Mouse (Mus musculus) adrenal gland, adult 2 months (tissue): ENCODE data around the gene Gm21541. TPM values are rescaled to one million over a fixed set of nuclear protein-coding genes. Genes with fewer than 3 reads are reported as not detected.
"Not testable (repeated sequence)": the region's sequence is repeated elsewhere in the genome, so short reads cannot be mapped to it uniquely, and the experiment has no call there.

Experiments used
- DNase-seq: peaks from one replicate; pipeline ENCODE4 v3.0.0; 2021
- long read RNA-seq: library from polyadenylated mRNA; stranded (forward); transcript quantifications from one replicate; pipeline ENCODE4 v2.0.0, GENCODE M21; 2021
- polyA plus RNA-seq: library from polyadenylated mRNA; depleted of rRNA; stranded (reverse); fragments of >200 nt; gene quantifications from 2 replicates; pipeline ENCODE4 v1.2.3, GENCODE M21; 2012; rRNA removed
- total RNA-seq, 2 experiments: library from RNA; stranded (reverse); gene quantifications; 2 replicates each; pipeline ENCODE4 v1.2.3; 2021

Gene Gm21541
- not detected for total RNA-seq
- polyA plus RNA-seq, result not detected in 2 replicates
- long read RNA-seq, result 0 reads

GRCm38 (mm10) chr4:41903310-41903709, at the start of gene Gm21541:
Gene Gm21541 (plus strand): TSS chr4:41903610.
- DNase-seq, result not testable (repeated sequence)

GRCm38 (mm10) chr4:41941272-41941671, 37.9 kb downstream of the Gm21541 start, which contains the start of gene Gm20878:
Gene Gm20878 (plus strand): TSS chr4:41941572.
- not testable (repeated sequence) for DNase-seq

Other genes with a start within 250 kb of the Gm21541 start
- 10 to 100 TPM; 37.6 to 62.3 TPM for gene Cntfr, start 206.5 kb upstream of the Gm21541 start, total RNA-seq
- 70.6 and 72.3 TPM in 2 replicates for gene Cntfr, start 206.5 kb upstream of the Gm21541 start, polyA plus RNA-seq
- 10 to 100 TPM; 53.0 to 90.8 TPM for gene Il11ra1, start 203.6 kb upstream of the Gm21541 start, total RNA-seq
- gene Il11ra1, start 203.6 kb upstream of the Gm21541 start, polyA plus RNA-seq, result 198 and 290 TPM in 2 replicates
- 10 to 100 TPM; 31.0 to 38.6 TPM for gene Rpp25l, start 190.1 kb upstream of the Gm21541 start, total RNA-seq
- gene Rpp25l, start 190.1 kb upstream of the Gm21541 start, polyA plus RNA-seq, result 61.9 and 70.1 TPM in 2 replicates
- gene Dctn3, start 180.4 kb upstream of the Gm21541 start, total RNA-seq, result 100 to 1,000 TPM; 105 to 128 TPM
- 51.7 and 60.7 TPM in 2 replicates for gene Dctn3, start 180.4 kb upstream of the Gm21541 start, polyA plus RNA-seq
- gene Arid3c, start 172.5 kb upstream of the Gm21541 start, total RNA-seq, result not detected
- not detected in 2 replicates for gene Arid3c, start 172.5 kb upstream of the Gm21541 start, polyA plus RNA-seq
- gene Galt, start 148.4 kb upstream of the Gm21541 start, total RNA-seq, result 10 to 100 TPM; 42.9 to 43.3 TPM
- gene Galt, start 148.4 kb upstream of the Gm21541 start, polyA plus RNA-seq, result 113 and 117 TPM in 2 replicates
- gene Sigmar1, start 147.5 kb upstream of the Gm21541 start, total RNA-seq, result 10 to 100 TPM; 83.8 to 86.7 TPM
- 139 and 145 TPM in 2 replicates for gene Sigmar1, start 147.5 kb upstream of the Gm21541 start, polyA plus RNA-seq
- 10 to 100 TPM; 31.1 to 42.7 TPM for gene Ccl27a, start 129.4 kb upstream of the Gm21541 start, total RNA-seq
- 74.2 and 96.3 TPM in 2 replicates for gene Ccl27a, start 129.4 kb upstream of the Gm21541 start, polyA plus RNA-seq
- gene Gm20878, start 38.0 kb downstream of the Gm21541 start, total RNA-seq, result 1 to 10 TPM; 3.8 to 4.5 TPM
- gene Gm20878, start 38.0 kb downstream of the Gm21541 start, polyA plus RNA-seq, result 3.3 and 4.8 TPM in 2 replicates
- gene Fam205a4, start 62.4 kb downstream of the Gm21541 start, total RNA-seq, result 1 to 10 TPM in 1 of 2 experiments, under 1 TPM in 1; 0.98 to 1.4 TPM
- gene Fam205a4, start 62.4 kb downstream of the Gm21541 start, polyA plus RNA-seq, result 0.19 and 0.28 TPM in 2 replicates
- not detected for gene Gm21093, start 131.1 kb downstream of the Gm21541 start, total RNA-seq
- 0.26 TPM in 2 replicates for gene Gm21093, start 131.1 kb downstream of the Gm21541 start, polyA plus RNA-seq
- not detected for gene Gm3893, start 187.6 kb downstream of the Gm21541 start, total RNA-seq
- not detected in 2 replicates for gene Gm3893, start 187.6 kb downstream of the Gm21541 start, polyA plus RNA-seq
- gene Gm13304, start 211.2 kb downstream of the Gm21541 start, total RNA-seq, result 1 to 10 TPM; 1.2 to 5.1 TPM
- gene Gm13304, start 211.2 kb downstream of the Gm21541 start, polyA plus RNA-seq, result not detected in 2 replicates
- gene Gm13306, start 249.8 kb downstream of the Gm21541 start, total RNA-seq, result 1 to 10 TPM; 6.6 to 8.3 TPM
- 22.3 and 31.3 TPM in 2 replicates for gene Gm13306, start 249.8 kb downstream of the Gm21541 start, polyA plus RNA-seq